In genomic region chr12:75818453-75819434, GRCm38 (mm10) we compare ENCODE assay signal across 8 mouse cellular contexts. TPM values are rescaled to one million over a fixed set of nuclear protein-coding genes. Genes with fewer than 3 reads are reported as not detected.
DNase-seq lines count a peak whose midpoint lies in the region; ATAC-seq and TF ChIP-seq lines count a peak whose summit lies in the region.

No protein-coding gene starts in this region.

- peak; percentile 76 for ATAC-seq in embryonic facial prominence, embryonic 14.5 days (ENCODE audit: low read depth)
- peak; percentile 61 for ATAC-seq in heart, embryonic 12.5 days (ENCODE audit: insufficient number of reproducible peaks, low FRiP score)
- ATAC-seq in kidney, embryonic 14.5 days (ENCODE audit: low FRiP score, low TSS enrichment) = peak; percentile 80
- ATAC-seq in liver, embryonic 13.5 days (ENCODE audit: low read depth) = peak; percentile 60
- peak; percentile 75 for ATAC-seq in stomach, postnatal 0 days (ENCODE audit: low FRiP score, low TSS enrichment)

- H3K4me1 ChIP-seq in bone marrow, adult 2 months (ENCODE audit: control insufficient read depth, insufficient read depth, low read length) = peaks cover 1% of the 10 kb centered on the region; the same call in 1 of the 2 replicates
- H3K4me1 ChIP-seq in embryonic facial prominence, embryonic 14.5 days (ENCODE audit: control insufficient read depth, insufficient read depth, low read length) = peaks cover 6% of the 10 kb centered on the region
- peaks cover 40% of the 10 kb centered on the region for H3K4me1 ChIP-seq in heart, embryonic 12.5 days (replicated peaks)
- H3K4me1 ChIP-seq in kidney, embryonic 14.5 days (ENCODE audit: control insufficient read depth, insufficient read depth, low read length) = peaks cover 23% of the 10 kb centered on the region
- H3K4me1 ChIP-seq in liver, embryonic 13.5 days (replicated peaks) = peaks cover 21% of the 10 kb centered on the region
- peaks cover 6% of the 10 kb centered on the region; the same call in 1 of the 2 replicates for H3K4me1 ChIP-seq in stomach, postnatal 0 days (replicated peaks; ENCODE audit: control insufficient read depth, insufficient read depth)

- no peaks in the 10 kb centered on the region for H3K9me3 ChIP-seq in embryonic facial prominence, embryonic 14.5 days (ENCODE audit: control insufficient read depth, low read length)
- H3K9me3 ChIP-seq in heart, embryonic 12.5 days (replicated peaks) = no peaks in the 10 kb centered on the region
- no peaks in the 10 kb centered on the region for H3K9me3 ChIP-seq in kidney, embryonic 14.5 days (ENCODE audit: control insufficient read depth, low read length)
- no peaks in the 10 kb centered on the region for H3K9me3 ChIP-seq in liver, embryonic 13.5 days (replicated peaks)
- H3K9me3 ChIP-seq in stomach, postnatal 0 days (ENCODE audit: control insufficient read depth, low read length) = no peaks in the 10 kb centered on the region

- H3K9ac ChIP-seq in embryonic facial prominence, embryonic 14.5 days (ENCODE audit: low read depth, low read length) = peak overlapping the region; percentile 84
- peak overlapping the region; percentile 91 for H3K9ac ChIP-seq in heart, embryonic 12.5 days
- H3K9ac ChIP-seq in kidney, embryonic 14.5 days (ENCODE audit: low read depth, low read length) = peak overlapping the region; percentile 87
- H3K9ac ChIP-seq in liver, embryonic 13.5 days = peak overlapping the region; percentile 68
- peak overlapping the region; percentile 89 for H3K9ac ChIP-seq in stomach, postnatal 0 days (ENCODE audit: low read length)

- TF ChIP-seq EP300 in stomach, postnatal 0 days (optimal IDR thresholded peaks at IDR 0.05) = no peak

- H3K27me3 ChIP-seq in embryonic facial prominence, embryonic 14.5 days (replicated peaks; ENCODE audit: control insufficient read depth, insufficient read depth, low read length) = no peaks in the 10 kb centered on the region
- H3K27me3 ChIP-seq in heart, embryonic 12.5 days (replicated peaks) = no peaks in the 10 kb centered on the region
- no peaks in the 10 kb centered on the region for H3K27me3 ChIP-seq in kidney, embryonic 14.5 days (ENCODE audit: control insufficient read depth, insufficient read depth, low read length)
- H3K27me3 ChIP-seq in liver, embryonic 13.5 days = peaks cover 77% of the 10 kb centered on the region
- no peaks in the 10 kb centered on the region for H3K27me3 ChIP-seq in stomach, postnatal 0 days (ENCODE audit: control insufficient read depth, insufficient read depth, low read length)

- DNase-seq in CD4-positive helper T cell, adult 2 months (ENCODE audit: low read depth, low spot score) = peak; percentile 42
- DNase-seq in embryonic facial prominence, embryonic 14.5 days (ENCODE audit: low spot score) = peak; percentile 68
- peak; percentile 11 for DNase-seq in liver, embryonic 13.5 days
- DNase-seq in naive thymus-derived CD4-positive, alpha-beta T cell, adult 2 months (ENCODE audit: low read depth) = peak; percentile 39
- DNase-seq in stomach, postnatal 0 days (ENCODE audit: low spot score) = peak; percentile 85

- peak overlapping the region; percentile 86 for H3K4me3 ChIP-seq in bone marrow, adult 2 months (replicated peaks; ENCODE audit: control insufficient read depth, low read depth, low read length)
- peak overlapping the region; percentile 89 for H3K4me3 ChIP-seq in embryonic facial prominence, embryonic 14.5 days (ENCODE audit: low read depth, low read length)
- peak overlapping the region; percentile 74 for H3K4me3 ChIP-seq in heart, embryonic 12.5 days
- H3K4me3 ChIP-seq in kidney, embryonic 14.5 days (ENCODE audit: low read length) = peak overlapping the region; percentile 74
- peak overlapping the region; percentile 69 for H3K4me3 ChIP-seq in liver, embryonic 13.5 days (replicated peaks)
- peak overlapping the region; percentile 89 for H3K4me3 ChIP-seq in stomach, postnatal 0 days (ENCODE audit: low read depth, low read length)

- H3K27ac ChIP-seq in bone marrow, adult 2 months (ENCODE audit: control insufficient read depth, insufficient read depth, low read depth, low read length, poor library complexity) = peak overlapping the region; percentile 69; the same call in 1 of the 2 replicates
- H3K27ac ChIP-seq in embryonic facial prominence, embryonic 14.5 days (replicated peaks; ENCODE audit: low read depth, low read length) = peak overlapping the region; percentile 67
- peak overlapping the region; percentile 78 for H3K27ac ChIP-seq in heart, embryonic 12.5 days (ENCODE audit: poor library complexity, severe bottlenecking)
- peak overlapping the region; percentile 79 for H3K27ac ChIP-seq in kidney, embryonic 14.5 days (ENCODE audit: low read depth, low read length)
- no peak overlapping the region for H3K27ac ChIP-seq in liver, embryonic 13.5 days
- peak overlapping the region; percentile 90 for H3K27ac ChIP-seq in stomach, postnatal 0 days (replicated peaks)

- peak; percentile 5; the same call in 1 of the 2 replicates for TF ChIP-seq POLR2A in bone marrow, adult 2 months (IDR thresholded peaks at IDR 0.05; ENCODE audit: borderline replicate concordance, control insufficient read depth, low read depth, low read length)

- under 1% methylated on average over 90 of the region's 93 CpGs for WGBS in bone marrow, adult 2 months
- whole genome bisulfite sequencing in embryonic facial prominence, embryonic 14.5 days = under 1% methylated on average over 39 of the region's 93 CpGs
- WGBS in heart, embryonic 12.5 days = under 1% methylated on average over 93 of the region's 93 CpGs
- 1% methylated on average over 77 of the region's 93 CpGs for WGBS in kidney, embryonic 14.5 days
- 1% methylated on average over 92 of the region's 93 CpGs for WGBS in liver, embryonic 13.5 days (ENCODE audit: insufficient replicate concordance)
- under 1% methylated on average over 76 of the region's 93 CpGs for WGBS in stomach, postnatal 0 days

- TF ChIP-seq CTCF in bone marrow, adult 2 months (IDR thresholded peaks at IDR 0.05; ENCODE audit: control insufficient read depth, insufficient read depth, low read length) = no peak
- peak; percentile 39 for TF ChIP-seq CTCF in stomach, postnatal 0 days (IDR thresholded peaks at IDR 0.05; ENCODE audit: low read depth)

- peak overlapping the region; percentile 84 for H3K4me2 ChIP-seq in embryonic facial prominence, embryonic 14.5 days (ENCODE audit: low read depth, low read length)
- H3K4me2 ChIP-seq in heart, embryonic 12.5 days = peak overlapping the region; percentile 92
- peak overlapping the region; percentile 76 for H3K4me2 ChIP-seq in kidney, embryonic 14.5 days (replicated peaks; ENCODE audit: low read depth, low read length)
- peak overlapping the region; percentile 88 for H3K4me2 ChIP-seq in liver, embryonic 13.5 days
- H3K4me2 ChIP-seq in stomach, postnatal 0 days (replicated peaks; ENCODE audit: low read depth) = peak overlapping the region; percentile 98

- H3K36me3 ChIP-seq in embryonic facial prominence, embryonic 14.5 days (ENCODE audit: control insufficient read depth, insufficient read depth, low read length) = no peaks in the 10 kb centered on the region
- no peaks in the 10 kb centered on the region for H3K36me3 ChIP-seq in heart, embryonic 12.5 days
- H3K36me3 ChIP-seq in kidney, embryonic 14.5 days (ENCODE audit: control insufficient read depth, insufficient read depth, low read length) = no peaks in the 10 kb centered on the region
- H3K36me3 ChIP-seq in liver, embryonic 13.5 days = no peaks in the 10 kb centered on the region
- H3K36me3 ChIP-seq in stomach, postnatal 0 days (ENCODE audit: control insufficient read depth, insufficient read depth, low read length) = no peaks in the 10 kb centered on the region

RNA-seq across cellular contexts. Expression of gene Syne2, which starts 0.8 kb away (rescaled TPM):
- 4.8 and 12.5 TPM in 2 replicates for polyA plus RNA-seq in bone marrow, adult 2 months (2011; ENCODE audit: insufficient read depth, insufficient read length, low replicate concordance, missing spikeins)
- 36.6 and 39.4 TPM in 2 replicates for polyA plus RNA-seq in embryonic facial prominence, embryonic 14.5 days (2014; fragmentation: Nextera tagmentation; extraction: Ambion mirVana)
- 63.7 and 65.4 TPM in 2 replicates for polyA plus RNA-seq in heart, embryonic 12.5 days (2016; fragmentation: Nextera tagmentation; extraction: Ambion mirVana)
- polyA plus RNA-seq in kidney, embryonic 14.5 days (2014; fragmentation: Nextera tagmentation; extraction: Ambion mirVana) = 39.3 and 69.0 TPM in 2 replicates
- 4.9 and 5.1 TPM in 2 replicates for polyA plus RNA-seq in liver, embryonic 13.5 days (2015; fragmentation: Nextera tagmentation; extraction: Ambion mirVana)
- 13.7 and 16.1 TPM in 2 replicates for polyA plus RNA-seq in stomach, postnatal 0 days (2015; fragmentation: Nextera tagmentation; extraction: Ambion mirVana)

Comparison
In these comparisons a context has a peak if more than half of its experiments do, and no peak if none do; other contexts are left out.
1. DNase-seq: peak in every context shown above with its lines; median percentile 85 in stomach, postnatal 0 days; 68 in embryonic facial prominence, embryonic 14.5 days; 42 in CD4-positive helper T cell, adult 2 months; 39 in naive thymus-derived CD4-positive, alpha-beta T cell, adult 2 months; 11 in liver, embryonic 13.5 days.